11 mouse cellular contexts compared by ENCODE assay signal in genomic region chr14:14349485-14350262, GRCm38 (mm10). TPM values are rescaled to one million over a fixed set of nuclear protein-coding genes. Genes with fewer than 3 reads are reported as not detected.
DNase-seq lines count a peak whose midpoint lies in the region; TF ChIP-seq lines count a peak whose summit lies in the region.
"Had no signal": no experiment of that assay in that cellular context is flagged by ENCODE, and none has a peak within 500 bp of the region (broad histone marks: within the 10 kb centered on the region; RNA-seq: fewer than 3 reads in every experiment).

No protein-coding gene starts in this region.

- no peaks in the 10 kb centered on the region for H3K4me1 ChIP-seq in MEL (ENCODE audit: control insufficient read depth in 1 of 2, insufficient read depth in 2 of 2, low read length in 2 of 2)

- no peak overlapping the region for H3K4me3 ChIP-seq in MEL (ENCODE audit: control insufficient read depth in 1 of 2, insufficient read depth in 1 of 2, low read depth in 2 of 2, low read length in 2 of 2)
- H3K4me3 ChIP-seq: embryonic facial prominence, embryonic 15.5 days; hindbrain, embryonic 15.5 days had no signal

- H3K27ac ChIP-seq in MEL (ENCODE audit: control insufficient read depth, low read depth, low read length) = no peak overlapping the region
- H3K27ac ChIP-seq: embryonic facial prominence, embryonic 15.5 days; hindbrain, embryonic 15.5 days had no signal

- no peak for TF ChIP-seq EP300 in MEL (IDR thresholded peaks at IDR 0.05; ENCODE audit: low read depth in 1 of 2, low read length in 2 of 2)

- no peaks in the 10 kb centered on the region for H3K36me3 ChIP-seq in MEL (ENCODE audit: control insufficient read depth in 1 of 2, insufficient read depth in 2 of 2, low read length in 2 of 2)
- H3K36me3 ChIP-seq: hindbrain, embryonic 15.5 days had no signal

- DNase-seq in cerebellum, adult 11-12 months = peak; percentile 42
- DNase-seq in cerebellum, postnatal 4 days (ENCODE audit: low spot score in 2 of 2) = no peak
- peak; percentile 3 to 16 for DNase-seq in left cerebral cortex, postnatal 25 days (ENCODE audit: low spot score in 2 of 2)
- DNase-seq in left cerebral cortex, postnatal 4 days = no peak
- DNase-seq in MEL (ENCODE audit: low read depth, low spot score) = peak; percentile 28
- DNase-seq in induced T-regulatory cell, adult 2 months (ENCODE audit: low read depth) = peak; percentile 80
- peak; percentile 24 for DNase-seq in thymus, postnatal 14 days
- no peak for DNase-seq in ovary, adult 18-20 months (ENCODE audit: low spot score)

- TF ChIP-seq CTCF in MEL (IDR thresholded peaks at IDR 0.05 in 2 of 3, conservative IDR thresholded peaks at IDR 0.05 in 1 of 3; ENCODE audit: control insufficient read depth in 1 of 3, insufficient read depth in 1 of 3, low read depth in 2 of 3, low read length in 3 of 3, poor library complexity in 1 of 3, severe bottlenecking in 1 of 3) = no peak

- H3K9me3 ChIP-seq in MEL (replicated peaks; ENCODE audit: insufficient read depth, low read length) = no peaks in the 10 kb centered on the region; the same call in 1 of the 2 replicates

- no peak overlapping the region for H3K9ac ChIP-seq in MEL (ENCODE audit: control insufficient read depth, low read depth, low read length, poor library complexity, severe bottlenecking)
- H3K9ac ChIP-seq: embryonic facial prominence, embryonic 15.5 days; hindbrain, embryonic 15.5 days had no signal

- no peak for TF ChIP-seq RAD21 in MEL (IDR thresholded peaks at IDR 0.05; ENCODE audit: low read depth, low read length)

- no peaks in the 10 kb centered on the region for H3K79me2 ChIP-seq in MEL (ENCODE audit: control insufficient read depth, insufficient read depth, low read length, poor library complexity)

- H3K27me3 ChIP-seq in MEL (ENCODE audit: control insufficient read depth in 1 of 2, insufficient read depth in 2 of 2, low read length in 2 of 2) = no peaks in the 10 kb centered on the region
- H3K27me3 ChIP-seq: embryonic facial prominence, embryonic 15.5 days; hindbrain, embryonic 15.5 days had no signal

- intact Hi-C loops in left cerebral cortex, postnatal 25 days (cut with DNase I) = loop anchor here (10.0 kb wide), 2 partner anchors 225 to 355 kb away; partner anchors contain the start of genes Psmd6 and Slc4a7
- intact Hi-C loops in left cerebral cortex, postnatal 4 days (cut with DNase I) = no loop called here

- TF ChIP-seq POLR2A in MEL (IDR thresholded peaks at IDR 0.05; ENCODE audit: control insufficient read depth in 1 of 2, insufficient read depth in 1 of 2, low read depth in 1 of 2, low read length in 2 of 2, poor library complexity in 1 of 2) = no peak

TF ChIP-seq in MEL, 35 proteins besides CTCF, POLR2A, EP300 and RAD21:
- TF ChIP-seq GATA1 (IDR thresholded peaks at IDR 0.05; ENCODE audit: low read depth, low read length) (no peak), RCOR1 (IDR thresholded peaks at IDR 0.05; ENCODE audit: low read depth, low read length) (no peak), ZMIZ1 (IDR thresholded peaks at IDR 0.05; ENCODE audit: low read depth, low read length) (no peak), MXI1 (IDR thresholded peaks at IDR 0.05; ENCODE audit: low read depth, low read length) (no peak), GABPA (IDR thresholded peaks at IDR 0.05; ENCODE audit: low read depth, low read length) (no peak), MAX (IDR thresholded peaks at IDR 0.05; ENCODE audit: low read length) (no peak), POLR2AphosphoS2 (IDR thresholded peaks at IDR 0.05; ENCODE audit: low read length) (no peak), UBTF (IDR thresholded peaks at IDR 0.05; ENCODE audit: borderline replicate concordance, insufficient read depth, low read depth, low read length) (no peak), TCF12 (IDR thresholded peaks at IDR 0.05; ENCODE audit: low read depth, low read length) (no peak), BHLHE40 (IDR thresholded peaks at IDR 0.05; ENCODE audit: borderline replicate concordance, low read depth, low read length) (no peak), MAZ (IDR thresholded peaks at IDR 0.05; ENCODE audit: low read depth, low read length) (no peak), SMC3 (IDR thresholded peaks at IDR 0.05; ENCODE audit: low read depth, low read length) (no peak), USF1 (IDR thresholded peaks at IDR 0.05; ENCODE audit: low read depth, low read length) (no peak), MYC (IDR thresholded peaks at IDR 0.05; ENCODE audit: low read depth, low read length) (no peak), KAT2A (conservative IDR thresholded peaks at IDR 0.05; ENCODE audit: low read depth, low read length) (no peak), CHD2 (IDR thresholded peaks at IDR 0.05; ENCODE audit: low read length) (no peak)

RNA-seq across cellular contexts. Expression of gene Il3ra, which starts 3.6 kb away (rescaled TPM):
- 1 to 10 TPM; 3.3 to 5.5 TPM for total RNA-seq in left cerebral cortex, postnatal 25 days (2021)
- 1 to 10 TPM; 6.0 TPM for total RNA-seq in left cerebral cortex, postnatal 4 days (2021)
- total RNA-seq in MEL (2012; rRNA removed) = 0.42 and 0.75 TPM in 2 replicates
- under 1 TPM in 1 of 2 experiments, not detected in 1; 0.74 TPM for polyA plus RNA-seq in MEL (2012; ENCODE audit: insufficient read depth in 1 of 2, insufficient read length in 2 of 2, low read depth in 1 of 2, low replicate concordance in 2 of 2, missing spikeins in 1 of 2)

RNA-seq across cellular contexts. Expression of gene Olfr31, which starts 27.0 kb away (rescaled TPM):
- total RNA-seq in left cerebral cortex, postnatal 25 days (2021) = not detected
- total RNA-seq in left cerebral cortex, postnatal 4 days (2021) = not detected
- not detected in 2 replicates for total RNA-seq in MEL (2012; rRNA removed)
- polyA plus RNA-seq in MEL (2012; ENCODE audit: insufficient read depth in 1 of 2, insufficient read length in 2 of 2, low read depth in 1 of 2, low replicate concordance in 2 of 2, missing spikeins in 1 of 2) = under 1 TPM in 1 of 2 experiments, not detected in 1; 0.03 TPM
- polyA plus RNA-seq: embryonic facial prominence, embryonic 15.5 days had no signal

RNA-seq across cellular contexts. Expression of gene Olfr721-ps1, which starts 51.4 kb away (rescaled TPM):
- not detected for total RNA-seq in left cerebral cortex, postnatal 25 days (2021)
- total RNA-seq in left cerebral cortex, postnatal 4 days (2021) = not detected
- not detected in 2 replicates for total RNA-seq in MEL (2012; rRNA removed)
- polyA plus RNA-seq in MEL (2012; ENCODE audit: insufficient read depth in 1 of 2, insufficient read length in 2 of 2, low read depth in 1 of 2, low replicate concordance in 2 of 2, missing spikeins in 1 of 2) = not detected
- total RNA-seq: ES-E14 had no signal
- polyA plus RNA-seq: hindbrain, embryonic 15.5 days had no signal

Comparison
In these comparisons a context has a peak if more than half of its experiments do, and no peak if none do; other contexts are left out.
1. DNase-seq: peak in cerebellum, adult 11-12 months (single experiment), left cerebral cortex, postnatal 25 days (2 of 2), MEL (single experiment), induced T-regulatory cell, adult 2 months (single experiment) and thymus, postnatal 14 days (single experiment); none in cerebellum, postnatal 4 days (0 of 2), left cerebral cortex, postnatal 4 days (single experiment) and ovary, adult 18-20 months (single experiment).